Mouse (Mus musculus): ENCODE measurements around the gene Pcdh7.
"Not testable (repeated sequence)": the region's sequence is repeated elsewhere in the genome, so short reads cannot be mapped to it uniquely, and the experiment has no call there.

The Pcdh7 gene

DNA sequence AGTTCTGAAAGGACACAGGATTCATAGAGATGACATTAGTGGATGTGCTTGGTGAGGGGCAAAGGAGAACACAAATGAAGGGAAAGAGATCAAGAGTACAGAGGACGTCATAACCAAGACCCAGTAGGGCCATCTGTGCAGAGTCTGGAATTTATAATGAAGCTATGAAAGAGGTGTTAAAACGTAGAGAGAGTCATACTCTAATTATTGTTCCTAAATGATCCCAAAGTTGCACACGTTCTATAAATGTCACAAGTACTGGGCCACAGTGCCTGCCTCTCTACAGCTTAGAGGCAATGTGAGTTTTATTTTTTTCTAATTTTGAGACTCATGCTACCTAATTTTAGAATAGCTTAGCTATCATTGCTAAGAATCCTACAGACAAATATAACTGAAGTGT is 400.1 kb downstream of the Pcdh7 start:
- DNase-seq (ENCODE audit: low read depth, low spot score), result no peak

DNA sequence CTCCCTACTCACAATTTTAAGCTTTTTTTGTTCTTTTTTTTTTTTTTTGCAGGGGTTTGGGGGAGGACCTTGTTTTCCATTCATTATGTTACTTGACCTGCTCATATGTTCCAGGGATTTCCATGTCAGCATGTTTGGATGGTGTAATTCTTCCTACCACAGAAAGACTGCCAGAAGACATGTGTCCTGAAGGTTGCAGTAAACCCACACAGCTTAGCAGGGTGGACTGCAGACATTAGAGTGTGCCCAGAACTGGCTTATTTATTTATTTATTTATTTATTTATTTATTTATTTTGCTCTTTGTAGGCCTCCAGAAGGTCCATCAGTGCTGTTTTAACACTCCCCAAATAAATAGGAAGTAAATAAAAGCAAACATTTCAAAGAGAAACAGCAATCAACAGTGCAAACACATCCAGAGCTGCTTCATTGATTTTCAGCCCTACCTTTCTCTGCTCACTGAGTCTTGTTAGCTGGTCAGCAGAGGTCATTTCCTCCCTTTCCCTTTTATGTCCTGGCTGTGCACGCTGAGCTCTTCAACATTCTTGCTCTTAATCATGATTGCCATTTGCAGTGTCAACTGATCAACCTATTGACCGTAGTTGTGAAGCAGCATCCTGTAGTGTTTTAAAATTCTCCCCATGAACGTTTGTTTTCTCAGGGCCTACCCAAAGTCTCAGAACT is 401.3 kb downstream of the Pcdh7 start:
- no peak for DNase-seq (ENCODE audit: low read depth, low spot score)

DNA sequence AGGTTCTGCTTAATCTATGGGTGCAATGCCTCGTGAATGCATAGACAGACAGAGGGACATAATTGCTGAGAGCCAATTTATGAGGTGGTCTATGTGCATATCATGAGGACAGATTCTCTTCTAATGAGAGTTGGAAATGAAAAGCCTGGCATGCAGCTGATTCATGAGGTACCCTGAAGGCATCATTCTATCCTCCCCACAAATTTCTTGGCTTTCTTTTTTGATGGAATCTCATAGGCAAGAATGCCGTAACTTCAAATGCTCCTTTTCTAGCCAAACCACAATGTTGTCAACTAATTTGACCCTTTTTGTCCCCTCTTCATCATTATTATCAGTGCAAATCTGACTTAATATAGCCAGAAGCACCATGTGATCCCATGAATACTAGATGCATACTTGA is 426.1 kb downstream of the Pcdh7 start:
- no peak for DNase-seq (ENCODE audit: low read depth, low spot score)

DNA sequence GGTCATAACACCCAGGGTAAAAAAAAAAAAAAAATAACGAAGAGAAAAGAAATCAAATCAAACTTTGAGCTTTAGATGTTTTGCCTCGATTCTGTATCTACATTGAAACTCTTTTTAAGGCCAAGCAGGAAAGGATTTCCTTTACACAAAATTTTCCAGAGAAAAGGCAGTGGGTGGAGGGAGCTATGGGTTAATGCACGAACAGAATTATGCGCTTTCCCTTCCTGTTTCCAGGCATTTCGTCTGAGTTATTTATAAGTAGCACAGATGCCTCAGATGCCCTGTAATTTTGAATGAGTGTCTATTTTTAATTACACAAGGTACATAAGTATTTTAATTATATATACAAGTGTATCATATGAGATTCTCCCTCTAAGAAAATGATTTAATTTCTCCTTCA is 436.2 kb downstream of the Pcdh7 start:
- DNase-seq (ENCODE audit: low read depth, low spot score), result no peak

DNA sequence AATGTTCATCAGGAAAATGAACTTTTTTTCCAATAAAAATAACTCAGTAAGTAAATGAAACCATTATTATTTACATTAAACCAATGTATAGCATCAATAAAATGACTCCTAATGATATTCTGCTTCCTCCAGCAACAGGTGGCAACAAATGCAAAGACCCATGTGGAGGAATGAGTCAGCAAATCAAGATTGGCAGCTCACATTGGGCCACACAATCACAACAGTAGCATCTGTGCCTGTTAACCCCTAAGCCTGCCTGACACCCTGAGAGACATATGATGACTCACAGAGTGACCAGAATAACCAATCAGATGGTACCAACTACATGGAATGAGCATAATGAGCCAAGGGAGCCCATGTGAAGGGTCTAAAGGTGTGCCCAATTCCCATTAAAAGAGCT is 454.5 kb downstream of the Pcdh7 start:
- DNase-seq (ENCODE audit: low read depth, low spot score), result no peak

DNA sequence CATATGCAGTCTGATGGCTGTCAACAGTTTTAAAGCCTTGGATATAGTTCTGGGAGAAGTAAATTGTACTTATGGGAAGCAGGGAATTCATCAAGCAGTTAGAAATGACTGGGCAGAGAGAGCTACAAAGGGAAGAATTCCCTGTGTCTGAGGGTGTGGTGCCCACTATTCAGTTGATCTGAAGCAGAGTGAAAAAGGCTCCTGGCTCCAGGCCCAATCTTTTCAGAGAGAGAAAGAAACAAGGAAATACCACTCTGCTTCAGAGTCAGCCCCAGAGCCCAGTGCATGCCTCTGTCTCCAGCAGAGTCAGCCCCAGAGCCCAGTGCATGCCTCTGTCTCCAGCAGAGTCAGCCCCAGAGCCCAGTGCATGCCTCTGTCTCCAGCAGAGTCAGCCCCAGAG is 456.6 kb downstream of the Pcdh7 start:
- not testable (repeated sequence) for DNase-seq (ENCODE audit: low read depth, low spot score)

DNA sequence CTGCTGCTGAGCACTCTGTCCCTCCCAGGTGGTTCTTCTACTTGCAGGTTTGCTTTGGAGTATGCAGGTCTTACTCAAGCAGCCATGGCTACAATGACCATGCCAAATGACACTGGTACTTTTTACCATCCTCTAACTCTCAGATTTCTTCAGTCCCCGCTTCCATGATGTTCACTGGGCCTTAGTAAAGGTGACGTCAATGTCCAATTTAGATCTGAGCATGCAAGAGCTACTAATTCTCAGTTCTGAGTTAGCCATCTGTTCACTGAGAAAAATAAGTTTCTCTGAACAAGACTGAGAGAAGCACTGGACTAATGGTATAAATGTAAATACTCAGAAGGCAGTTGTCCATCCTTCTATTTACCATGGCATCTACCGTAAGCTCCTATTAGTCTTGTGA is 457.8 kb downstream of the Pcdh7 start:
- DNase-seq (ENCODE audit: low read depth, low spot score), result no peak
